Mouse (Mus musculus) retina, postnatal 7 days (tissue): ENCODE measurements around the gene Rnf114.

Experiments used
- DNase-seq: peaks from one replicate; pipeline ENCODE4 v3.0.0-alpha.2; 2012; ENCODE audit warnings: low read depth, low spot score

Gene Rnf114

DNA sequence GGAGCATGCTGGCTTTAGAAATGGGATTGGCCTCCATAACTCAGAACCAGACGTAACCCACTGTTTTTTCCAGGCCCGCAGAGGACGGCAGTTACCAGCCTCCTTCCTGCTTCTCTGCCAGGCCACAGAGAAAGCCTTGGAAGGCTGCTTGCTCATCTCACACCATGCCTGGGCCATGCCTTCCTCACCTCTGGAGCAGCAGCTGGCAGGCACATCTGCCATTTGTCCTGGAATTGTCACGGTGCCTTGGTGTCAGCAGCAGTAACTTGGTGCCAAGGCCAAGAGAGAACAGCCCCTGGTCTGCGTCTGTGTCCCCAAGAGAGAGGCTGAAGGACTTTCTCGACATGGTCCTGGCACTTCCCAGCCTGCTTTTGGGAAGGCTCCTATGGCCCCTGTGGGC is 18.2 kb upstream of the Rnf114 start:
- no peak for DNase-seq

DNA sequence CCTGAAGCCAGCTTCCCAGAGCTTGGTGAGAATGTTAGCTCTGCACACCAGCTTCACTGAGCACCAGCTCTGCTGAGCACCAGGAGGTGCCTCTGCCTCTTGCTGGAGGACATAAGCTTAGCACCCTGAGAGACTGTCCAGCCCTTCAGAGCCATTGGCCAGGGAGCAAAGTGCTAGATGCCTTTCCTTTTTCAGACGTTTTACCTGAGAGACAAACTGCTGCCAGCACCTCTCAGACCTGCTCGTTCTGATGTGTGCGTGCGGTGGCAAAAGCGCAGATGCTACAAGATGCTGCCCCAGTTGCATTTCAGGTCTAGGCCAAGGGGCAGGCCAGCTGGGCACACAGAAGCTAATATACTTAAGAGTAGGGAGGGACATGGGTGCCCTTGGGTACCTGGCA is 16.8 kb upstream of the Rnf114 start:
- no peak for DNase-seq

DNA sequence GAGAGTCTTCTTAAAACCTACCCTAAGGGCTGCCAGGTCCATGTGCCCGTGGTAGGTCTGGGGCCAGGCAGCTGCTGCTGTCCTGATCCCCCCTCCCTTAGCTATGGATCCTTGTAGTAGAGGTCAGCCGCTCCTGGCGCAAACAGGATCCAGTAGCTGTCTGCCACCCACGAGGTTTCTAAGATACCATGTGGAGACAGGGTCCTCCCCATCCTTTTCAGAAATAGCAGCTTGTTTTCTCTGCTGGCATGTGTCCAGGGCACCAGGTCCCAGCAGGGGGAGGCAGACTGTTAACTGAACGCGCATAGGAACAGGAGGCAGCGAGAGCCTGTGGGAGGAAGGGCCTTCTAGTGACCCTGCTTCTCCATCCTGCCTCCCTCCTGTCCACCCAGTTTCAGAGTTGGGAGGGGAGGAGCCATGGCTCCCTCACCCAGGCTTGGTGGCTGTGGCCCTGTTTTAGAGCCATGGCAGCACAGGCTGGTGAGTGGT is 16.2 kb upstream of the Rnf114 start:
- peak; percentile 54 for DNase-seq

DNA sequence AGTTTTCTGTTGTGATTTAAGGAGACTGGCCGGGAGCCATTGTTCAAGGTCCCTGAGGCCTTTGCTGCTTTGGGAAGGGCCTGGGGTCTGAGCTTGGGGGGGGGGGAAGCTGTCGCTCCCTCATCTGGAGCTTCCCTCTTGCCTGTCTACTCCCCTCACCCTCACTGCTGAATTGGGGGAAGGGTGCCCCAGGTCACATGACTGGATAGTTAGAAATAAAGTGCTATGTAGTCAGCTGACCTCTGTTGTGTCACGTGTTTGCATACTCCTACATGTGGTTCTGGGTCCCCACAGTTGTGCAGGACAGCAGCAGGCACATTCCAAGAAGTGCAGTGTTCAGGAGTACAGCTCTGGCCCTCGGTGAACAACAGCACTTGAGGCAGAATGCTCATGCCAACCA is 15.7 kb upstream of the Rnf114 start:
- no peak for DNase-seq

DNA sequence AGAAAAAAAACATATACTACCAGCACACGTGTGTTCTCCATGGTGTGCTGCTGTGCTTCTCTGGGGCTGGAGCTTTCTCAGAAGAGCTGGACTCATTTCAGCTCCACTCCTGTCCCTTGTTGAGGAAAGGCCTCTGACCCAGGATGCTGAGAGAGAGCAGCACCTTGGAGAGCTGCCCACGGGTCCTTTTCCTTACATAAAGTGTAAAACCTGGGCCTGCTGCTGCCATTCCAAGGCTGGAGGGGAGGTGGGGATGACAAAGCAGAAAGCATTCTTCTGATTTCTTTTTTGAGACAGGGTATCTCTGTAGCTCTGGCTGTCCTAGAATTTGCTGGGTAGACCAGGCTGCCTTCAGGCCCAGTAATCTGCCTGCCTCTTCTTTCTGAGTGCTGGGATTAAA is 14.3 kb upstream of the Rnf114 start:
- no peak for DNase-seq

DNA sequence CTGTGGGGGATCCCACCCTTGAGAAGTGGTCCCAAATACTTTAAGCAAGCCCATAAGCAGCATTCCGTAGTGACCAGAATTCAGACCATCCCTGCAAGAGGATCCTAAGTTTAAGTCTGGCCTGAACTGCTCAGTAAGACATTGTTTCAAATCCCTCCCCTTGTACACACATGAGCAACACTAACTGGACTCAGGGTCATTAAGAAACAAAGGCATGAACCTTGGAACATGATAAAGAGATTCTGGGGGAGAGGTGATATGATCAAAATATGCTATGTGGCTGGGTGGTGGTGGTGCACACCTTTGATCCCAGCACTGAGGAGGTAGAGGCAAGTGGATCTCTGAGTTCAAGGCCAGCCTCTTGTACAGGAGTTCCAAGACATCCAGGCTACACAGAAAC is 12.9 kb upstream of the Rnf114 start:
- DNase-seq: no peak

DNA sequence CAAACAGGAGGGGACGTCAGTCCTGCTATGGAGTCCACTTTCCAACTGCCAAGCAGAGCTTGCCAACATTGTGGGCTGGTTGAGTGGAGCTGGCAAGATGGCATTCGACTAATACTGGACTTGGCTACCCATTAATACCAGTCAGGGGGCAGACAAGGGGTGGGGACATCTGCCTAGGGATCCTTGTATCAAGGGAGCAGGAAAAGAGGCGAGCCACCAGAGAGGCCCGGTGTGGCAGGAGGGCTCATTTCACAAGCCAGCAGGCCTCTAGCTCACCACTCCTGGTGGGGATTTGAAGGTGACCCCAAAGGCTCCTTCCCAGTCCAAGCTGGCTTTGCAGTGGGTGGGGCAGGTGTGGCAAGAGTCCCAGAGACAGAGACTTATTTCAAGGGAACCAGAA is 9.8 kb upstream of the Rnf114 start:
- no peak for DNase-seq

DNA sequence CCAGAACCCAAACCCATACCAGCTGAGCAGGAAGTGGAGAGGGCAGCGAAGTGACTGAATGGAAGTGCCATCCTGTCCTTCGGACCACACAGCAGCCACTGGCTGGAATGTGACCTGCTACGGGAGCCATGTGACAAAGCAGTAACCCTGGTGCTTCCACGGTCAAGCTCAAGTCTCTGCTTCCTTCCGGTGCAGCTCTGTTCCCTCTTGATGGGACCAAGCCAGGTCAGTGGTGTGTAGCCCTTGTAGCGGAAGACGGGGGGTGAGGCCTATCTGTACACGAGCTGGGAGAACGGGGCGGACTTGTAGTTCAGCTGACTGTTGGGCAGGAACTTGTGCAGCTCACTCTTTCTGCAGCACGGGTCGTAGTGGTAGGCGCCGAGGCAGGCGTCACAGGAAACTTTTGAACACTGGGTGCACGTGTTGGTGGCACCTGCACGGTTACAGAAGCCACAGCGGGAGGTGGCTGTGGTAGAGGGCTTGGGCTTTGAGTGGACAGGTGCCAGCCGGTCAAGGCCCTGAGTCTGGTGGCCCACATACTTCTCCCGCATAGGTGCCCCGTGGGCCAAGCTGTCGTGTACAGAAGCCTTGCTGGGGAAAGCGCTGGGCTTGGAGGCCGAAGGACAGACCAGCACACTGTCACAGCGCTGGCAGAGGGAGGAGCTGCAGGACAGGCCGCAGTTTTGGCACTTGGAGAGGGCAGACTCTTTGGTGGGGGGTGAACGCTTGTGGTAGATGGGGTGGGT is 9.2 kb upstream of the Rnf114 start:
- no peak for DNase-seq

DNA sequence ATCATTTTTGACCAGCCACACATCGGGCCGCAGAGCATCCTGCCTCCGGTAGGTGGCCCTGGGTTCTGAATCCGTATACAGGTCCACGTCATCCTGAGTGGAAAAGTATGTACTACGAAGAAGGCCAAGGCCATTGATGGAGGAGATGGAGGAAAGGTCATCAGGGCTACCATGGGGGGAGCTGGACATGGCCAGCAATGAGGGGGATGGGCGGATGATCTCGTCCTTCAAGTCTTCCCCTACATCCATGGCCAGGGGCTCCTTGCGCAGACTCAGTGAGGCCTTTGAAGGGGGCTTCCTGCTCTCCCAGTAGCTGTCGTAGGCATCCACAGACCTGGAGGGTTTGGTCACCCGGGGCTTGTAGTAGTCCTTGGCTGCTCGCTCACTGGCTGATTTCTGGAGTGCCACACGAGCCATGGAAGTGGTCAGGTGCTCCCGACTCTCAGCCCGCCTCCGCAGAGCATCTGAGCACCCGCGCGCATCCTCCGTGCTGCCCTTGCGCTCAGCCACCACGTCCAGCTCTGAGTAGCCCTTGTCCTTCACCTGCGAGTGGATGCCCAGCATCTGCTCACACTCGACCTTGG is 8.5 kb upstream of the Rnf114 start:
- no peak for DNase-seq

DNA sequence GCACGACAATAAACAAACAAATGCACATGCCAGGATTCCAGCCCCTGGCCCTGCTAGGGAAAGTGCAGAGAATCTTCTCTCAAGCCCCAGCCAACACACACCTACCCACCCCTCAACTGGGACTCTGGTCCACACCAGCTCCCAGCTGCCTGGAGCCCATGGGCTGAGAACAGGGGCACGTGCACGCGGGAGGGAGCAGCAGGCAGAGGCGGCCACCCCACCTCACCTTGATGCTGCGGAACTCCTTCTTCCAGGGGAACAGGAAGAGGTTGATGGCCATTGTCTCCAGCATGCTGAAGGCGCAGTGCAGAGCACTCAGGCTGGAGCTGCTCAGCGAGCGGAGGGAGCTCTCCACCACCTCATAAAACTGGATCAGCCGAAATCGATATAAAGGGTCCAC is 7.5 kb upstream of the Rnf114 start:
- no peak for DNase-seq

DNA sequence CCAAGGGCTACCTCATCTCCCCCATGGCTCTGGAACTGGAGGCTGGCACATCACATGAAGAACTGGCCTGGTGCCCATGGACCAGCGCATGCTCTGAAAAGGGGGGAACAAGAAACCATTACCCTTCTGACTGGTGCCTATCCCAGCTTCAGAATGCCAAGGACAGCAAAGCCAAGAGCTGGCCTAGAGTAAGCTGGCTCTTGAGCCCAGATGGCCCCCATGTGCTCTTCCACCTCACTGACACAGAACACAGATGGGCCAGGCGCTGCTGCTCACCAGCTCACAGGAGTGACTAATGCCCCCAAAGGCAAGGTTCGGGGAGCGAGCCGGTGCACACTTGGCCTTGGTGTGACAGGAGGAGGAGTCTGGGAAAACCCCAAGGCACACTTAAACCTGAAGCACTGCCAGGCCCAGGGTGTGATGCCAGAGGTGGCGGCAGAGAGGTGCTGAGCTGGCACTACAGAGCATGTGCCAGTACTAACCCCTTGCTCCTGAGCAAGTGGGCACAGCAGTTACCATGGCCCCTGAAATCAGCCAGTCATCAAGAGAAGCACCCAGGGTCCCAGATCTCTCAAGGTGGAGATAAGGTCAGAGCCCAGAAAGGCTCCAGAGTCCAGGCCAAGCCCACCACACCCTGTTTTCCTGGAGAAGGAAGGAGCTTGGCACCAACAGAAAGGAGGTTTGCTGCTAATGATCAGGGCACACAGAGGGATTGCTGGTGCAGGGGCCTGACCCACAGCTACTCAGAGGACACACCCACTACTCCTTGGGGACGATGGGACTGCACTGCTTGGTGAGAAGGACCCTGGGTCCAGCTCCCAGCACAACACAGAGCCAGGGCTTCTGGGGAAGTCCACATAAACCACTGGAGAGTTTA is 6.7 kb upstream of the Rnf114 start:
- no peak for DNase-seq

DNA sequence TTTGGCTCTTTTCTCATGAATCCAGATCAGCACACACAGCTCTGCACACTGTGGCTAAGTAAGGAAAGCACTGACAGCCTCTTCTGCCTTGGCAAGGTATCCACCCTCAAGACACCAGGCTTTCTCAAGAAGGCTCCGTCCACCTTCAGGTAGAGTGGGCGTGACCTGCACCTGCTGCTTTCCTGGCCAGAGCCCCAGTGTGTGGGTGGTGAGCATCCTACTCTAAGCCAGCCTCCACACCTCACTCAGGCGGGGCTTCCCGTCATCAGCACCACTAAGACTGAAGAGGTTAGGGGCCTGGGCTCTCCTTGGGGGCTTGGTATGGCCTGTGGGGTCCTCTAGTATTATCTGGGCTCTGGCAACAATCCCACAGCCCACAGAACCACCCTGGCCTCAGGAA is 5.9 kb upstream of the Rnf114 start:
- no peak for DNase-seq

DNA sequence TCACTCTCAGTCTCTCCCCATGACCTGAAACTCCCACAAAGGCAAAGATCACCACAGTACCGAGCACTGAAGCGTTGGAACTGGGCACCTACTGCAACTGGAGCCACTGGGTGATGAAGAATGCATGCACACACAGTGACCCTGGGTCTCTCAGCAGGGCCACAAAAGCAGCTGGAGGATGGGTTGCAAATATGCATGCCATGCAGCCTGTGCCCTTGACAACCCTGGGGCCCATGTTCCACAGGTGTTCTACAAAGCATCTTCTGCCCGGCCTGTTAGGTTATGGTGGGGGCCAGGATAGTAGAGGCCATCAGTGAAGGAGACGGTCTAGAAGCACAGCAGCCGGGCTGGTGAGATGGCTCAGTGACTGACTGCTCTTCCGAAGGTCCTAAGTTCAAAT is 4.9 kb upstream of the Rnf114 start:
- no peak for DNase-seq

DNA sequence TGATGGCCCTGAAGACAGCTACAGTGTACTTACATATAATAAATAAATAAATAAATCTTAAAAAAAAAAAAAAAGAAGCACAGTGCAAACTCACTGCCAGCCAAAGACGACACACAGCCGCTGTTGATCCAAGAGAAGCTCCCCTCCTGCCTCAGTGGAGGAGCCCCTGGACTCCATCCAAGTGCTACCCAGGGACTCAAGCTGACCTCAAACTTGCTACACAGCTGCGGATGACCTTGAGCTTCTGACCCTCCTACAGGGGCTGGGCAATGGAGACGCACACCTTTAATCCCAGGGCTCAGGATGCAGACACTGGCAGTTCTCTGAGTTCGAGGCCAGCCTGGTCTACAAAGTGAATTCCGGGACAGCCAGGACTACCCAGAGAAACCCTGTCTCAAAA is 4.5 kb upstream of the Rnf114 start:
- DNase-seq: no peak

DNA sequence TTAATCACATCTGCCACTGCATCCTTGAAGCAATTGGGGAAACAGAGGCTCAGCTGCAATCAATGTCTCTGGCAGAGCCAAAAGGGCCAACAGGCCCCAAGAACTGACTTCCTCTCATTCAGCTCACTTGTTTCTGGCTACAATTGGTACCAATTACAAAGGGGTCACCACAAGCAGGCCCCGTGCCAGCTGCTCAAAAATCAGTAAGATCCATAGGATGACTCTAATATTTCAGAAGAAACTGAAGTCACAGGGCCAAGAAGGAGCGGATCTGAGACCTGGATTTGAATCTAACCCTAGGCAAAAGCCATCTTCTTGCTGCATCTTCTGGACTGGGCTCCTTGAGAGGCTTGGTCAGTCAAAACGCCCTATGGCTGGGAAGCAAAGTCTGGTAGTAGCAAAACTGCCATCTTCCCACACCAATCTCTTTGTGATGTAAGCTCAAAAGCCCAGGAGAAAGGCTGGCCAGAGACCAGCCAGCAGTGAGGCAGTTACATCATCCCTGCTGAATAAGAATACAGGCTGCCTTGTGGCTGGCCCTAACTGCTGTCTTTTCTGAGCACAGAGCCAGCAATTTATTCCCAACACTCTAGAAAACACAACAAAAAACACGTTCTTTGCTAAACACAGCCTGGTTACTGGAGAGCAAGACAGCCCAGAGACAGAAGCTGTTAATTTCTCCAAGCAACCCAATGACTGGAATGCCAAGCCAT is 1.5 kb upstream of the Rnf114 start:
- no peak for DNase-seq

DNA sequence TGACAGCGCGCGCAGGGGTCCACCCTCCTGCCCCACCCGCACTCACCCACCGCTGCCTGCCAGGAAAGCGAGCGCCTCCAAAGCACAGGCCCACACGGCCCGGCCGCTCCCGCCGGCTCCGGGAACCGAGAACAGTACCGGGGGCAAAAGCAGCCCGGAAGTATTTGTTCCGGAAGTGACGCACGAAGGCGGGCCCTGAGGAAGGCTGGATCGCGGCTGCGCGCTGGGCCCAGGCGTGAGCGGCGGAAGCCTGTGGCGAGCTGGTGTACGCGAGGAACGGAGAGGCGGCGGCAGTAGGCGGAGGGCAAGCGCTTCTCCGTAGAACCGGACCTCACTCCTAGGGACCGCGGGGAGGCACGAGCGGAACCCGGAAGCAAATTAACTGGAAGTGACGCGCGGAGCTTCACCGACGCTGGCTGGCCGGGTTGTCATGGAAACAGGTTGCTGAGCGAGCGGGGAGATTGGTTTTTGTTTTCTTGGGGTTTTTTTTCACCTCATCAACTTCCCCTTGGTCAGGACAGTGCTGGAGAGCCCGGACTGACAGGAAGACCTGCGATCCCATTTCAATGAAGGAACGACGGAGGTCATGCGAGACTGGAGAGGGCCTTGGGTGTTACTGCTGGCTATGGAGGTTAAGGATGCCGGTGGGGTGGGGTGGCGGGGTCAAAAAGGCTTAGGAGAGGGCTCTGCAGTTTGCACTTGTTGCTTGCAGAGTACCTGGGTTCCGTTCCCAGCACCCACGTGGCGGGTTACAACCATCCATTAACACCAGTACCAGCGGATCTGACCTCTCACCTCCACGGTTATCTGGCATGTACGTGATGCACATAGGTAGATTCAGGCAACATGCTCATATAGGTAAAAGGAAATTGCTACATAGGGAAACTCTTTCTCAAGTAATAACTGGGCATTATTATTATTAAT is 530 bp downstream of the Rnf114 start, which contains the start of gene Spata2:
Gene Spata2 (minus strand): TSS at position 175 of the 924 bp plus-strand sequence.
- DNase-seq: peak; percentile 84

DNA sequence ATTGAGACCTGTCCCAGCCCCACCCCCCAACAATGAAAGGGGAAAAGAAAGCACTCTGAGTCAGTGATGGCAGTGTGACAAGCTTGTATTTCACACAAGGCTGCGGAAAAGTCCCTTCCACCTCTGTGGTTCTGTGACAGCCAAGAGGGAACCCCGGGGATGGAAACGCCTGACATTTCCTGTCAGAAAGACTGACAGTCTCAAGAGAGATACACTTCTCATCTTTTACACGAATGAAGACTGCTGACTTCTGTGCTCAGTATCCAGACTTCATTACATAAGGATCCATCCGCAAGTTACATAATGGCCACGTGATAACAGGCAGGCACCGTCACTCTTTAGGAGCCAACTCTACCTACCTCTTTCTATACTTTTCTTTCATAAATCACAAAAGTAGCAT is 4.0 kb downstream of the Rnf114 start:
- no peak for DNase-seq

DNA sequence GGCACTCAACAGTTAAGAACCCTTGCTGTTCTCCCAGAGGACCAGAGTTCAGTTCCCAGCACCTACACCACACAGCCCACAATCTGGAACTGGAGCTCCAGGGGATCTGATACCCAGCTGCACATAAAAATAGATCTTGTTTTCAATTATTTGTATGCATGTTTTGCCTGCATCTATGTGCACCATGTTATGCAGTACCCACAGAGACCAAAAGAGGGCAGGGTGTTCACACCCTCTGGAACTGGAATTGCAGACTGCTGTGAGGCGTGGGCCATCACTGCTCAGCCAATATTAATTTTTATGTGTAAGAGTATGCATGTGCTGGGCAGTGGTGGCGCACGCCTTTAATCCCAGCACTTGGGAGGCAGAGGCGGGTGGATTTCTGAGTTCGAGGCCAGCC is 4.8 kb downstream of the Rnf114 start:
- no peak for DNase-seq

DNA sequence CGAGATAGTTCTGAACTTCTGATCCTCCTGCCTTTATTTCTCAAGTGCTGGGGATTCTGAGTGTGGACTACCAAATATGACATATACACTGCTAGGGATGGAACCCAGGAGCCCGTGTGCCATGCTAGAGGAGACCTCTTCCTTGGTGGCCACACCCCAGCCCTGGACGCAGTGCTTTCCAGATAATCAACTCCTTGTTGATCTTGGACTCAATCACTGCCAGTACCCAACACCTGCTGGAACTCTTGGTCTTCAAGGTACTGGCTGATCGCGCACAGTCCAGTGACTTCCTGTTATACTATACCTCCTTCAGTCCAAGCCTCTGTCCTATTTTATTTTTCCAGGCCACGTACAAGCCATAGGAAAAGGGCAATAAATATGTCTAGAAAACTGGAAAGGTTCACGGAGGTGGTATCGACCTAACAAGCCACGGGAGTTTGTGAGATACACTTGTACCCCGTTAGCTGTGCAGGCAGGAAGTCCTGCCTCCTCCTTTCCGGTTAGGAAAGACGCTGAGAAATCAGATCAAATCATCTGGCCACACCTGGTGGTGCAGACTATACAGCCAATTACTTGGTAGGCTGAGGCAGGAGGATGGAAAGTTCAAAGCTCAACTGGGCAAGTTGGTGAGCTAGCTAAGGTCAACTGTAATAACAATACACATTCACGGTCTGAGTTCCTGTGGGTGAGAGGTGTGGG is 10.3 kb downstream of the Rnf114 start:
- DNase-seq: no peak

DNA sequence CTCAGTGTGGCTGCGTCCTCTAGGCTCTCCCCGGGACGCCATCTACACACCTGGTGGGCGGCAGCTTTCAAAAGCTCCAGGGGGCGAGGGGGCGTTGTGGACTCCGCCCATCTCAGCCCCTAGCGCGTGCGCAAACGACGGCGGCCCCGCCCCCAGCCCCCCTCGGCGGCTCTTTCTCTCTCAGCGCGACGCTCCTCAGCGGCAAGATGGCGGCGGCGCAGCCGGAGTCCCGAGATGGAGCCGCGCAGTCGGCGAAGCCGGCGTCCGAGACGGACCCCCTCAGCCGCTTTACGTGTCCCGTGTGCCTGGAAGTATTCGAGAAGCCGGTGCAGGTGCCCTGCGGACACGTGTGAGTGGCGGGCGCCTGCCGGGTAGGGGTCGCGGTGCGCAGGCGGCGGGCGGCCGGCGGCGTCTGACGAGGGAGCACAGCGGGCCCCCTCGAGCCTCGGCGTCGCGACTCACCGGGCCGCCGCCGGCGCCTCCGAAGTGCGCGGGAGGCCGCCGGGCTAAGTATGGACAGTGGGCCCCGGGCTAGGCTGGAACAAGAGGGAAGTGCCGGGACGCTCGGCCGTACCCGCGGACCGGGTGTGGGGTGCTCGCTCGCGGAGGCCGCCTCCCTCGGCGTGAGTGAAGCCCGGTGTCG is 10.9 kb downstream of the Rnf114 start:
- peak; percentile 77 for DNase-seq
